Mouse (Mus musculus): ENCODE data around the gene Serpine1.

DNA sequence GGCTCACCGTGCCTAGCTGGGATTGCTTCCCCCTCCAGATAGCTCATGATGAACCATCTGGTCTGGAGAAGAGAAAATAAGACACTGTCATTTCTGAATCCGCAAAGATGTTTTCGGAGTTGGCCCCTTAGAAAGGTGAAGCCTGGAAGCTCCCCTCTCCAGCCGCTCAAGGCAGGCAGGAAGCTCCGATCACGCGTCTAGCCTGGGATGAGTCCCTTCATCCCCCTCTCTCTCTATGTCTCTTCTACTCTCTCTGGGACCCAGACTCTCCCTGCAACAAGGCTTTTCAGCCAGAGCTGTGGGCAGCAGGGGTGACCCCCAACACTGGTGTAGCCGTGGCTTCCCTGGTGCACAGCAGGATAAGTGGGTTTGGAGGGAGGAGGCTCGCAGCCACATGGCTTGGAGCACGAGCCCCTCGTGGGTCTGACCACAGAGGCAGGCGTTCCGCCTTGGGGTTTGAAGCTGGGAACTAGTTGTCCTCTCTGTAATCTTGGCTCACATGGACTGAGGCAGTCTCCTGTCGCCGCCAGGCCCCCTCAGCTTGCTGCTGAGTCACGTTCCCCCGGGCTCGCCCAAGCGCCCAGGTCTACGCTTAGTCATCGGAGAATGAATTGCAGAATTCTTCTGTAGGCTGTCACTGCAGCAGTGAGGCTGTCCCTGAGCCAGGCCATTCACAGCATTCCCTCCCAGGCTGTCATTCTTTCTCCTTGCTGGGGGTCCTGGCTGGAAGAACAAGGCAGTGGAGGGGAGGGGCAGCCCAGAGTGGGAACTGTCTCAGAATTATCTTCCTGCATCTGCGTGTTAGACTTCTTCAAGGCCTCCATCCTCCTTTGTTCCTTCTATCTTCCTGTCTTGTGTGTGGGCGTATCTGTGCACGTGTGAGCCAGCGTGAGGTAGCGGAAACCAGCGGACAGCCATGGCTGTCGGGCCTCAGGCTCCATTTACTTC, 30.8 kb upstream of the Serpine1 start:
- no peak for TF ChIP-seq POLR2A (IDR thresholded peaks at IDR 0.05; ENCODE audit: extremely low read depth, insufficient read depth, low read length)
- no peak for TF ChIP-seq CTCF (IDR thresholded peaks at IDR 0.05; ENCODE audit: low read depth, low read length)
